Mouse (Mus musculus): ENCODE results near the gene Enpp6.

- TF ChIP-seq EP300 (IDR thresholded peaks at IDR 0.05; ENCODE audit: insufficient read depth, low read depth, low read length), result no peak
- TF ChIP-seq POLR2A (IDR thresholded peaks at IDR 0.05; ENCODE audit: insufficient read depth, low read depth, low read length), result no peak
Observed at GRCm38 (mm10) chr8:47072001-47072400, 85.3 kb downstream of the Enpp6 start.

Data from heart, adult 2 months (tissue).